Mouse (Mus musculus) intestine, postnatal 0 days (tissue): ENCODE data around the gene Dpyd. TPM values are rescaled to one million over a fixed set of nuclear protein-coding genes. Genes with fewer than 3 reads are reported as not detected.

ENCODE experiments used
- ATAC-seq: fragments of 200-750 bp; cut with Nextera tagmentation; 2 replicates; pipeline ENCODE4 v1.8.0; 2017; ENCODE audit warnings: mild to moderate bottlenecking, moderate TSS enrichment, moderate library complexity
- H3K27ac ChIP-seq: fragments of 300-500 bp; sonication (generic); 2 replicates; pipeline ENCODE4 v1.5.1; 2014; ENCODE audit warnings: mild to moderate bottlenecking, low read depth, low read length, moderate library complexity
- H3K27me3 ChIP-seq: fragments of 300-500 bp; sonication (generic); replicated peaks from 2 replicates; pipeline ENCODE4 v1.6.1; 2014; ENCODE audit warnings: low read length, mixed read lengths; ENCODE audit not compliant: control insufficient read depth, insufficient read depth
- H3K36me3 ChIP-seq: fragments of 300-500 bp; sonication (generic); 2 replicates; pipeline ENCODE4 v1.6.1; 2014; ENCODE audit warnings: mild to moderate bottlenecking, moderate library complexity; ENCODE audit not compliant: control insufficient read depth, insufficient read depth
- H3K4me1 ChIP-seq: fragments of 300-500 bp; sonication (generic); replicated peaks from 2 replicates; pipeline ENCODE4 v1.6.1; 2014; ENCODE audit warnings: antibody characterized with exemption, low read length, mixed read lengths; ENCODE audit not compliant: control insufficient read depth, insufficient read depth
- H3K4me2 ChIP-seq: fragments of 300-500 bp; sonication (generic); replicated peaks from 2 replicates; pipeline ENCODE4 v1.6.1; 2014; ENCODE audit warnings: low read depth, mild to moderate bottlenecking, moderate library complexity
- H3K4me3 ChIP-seq: fragments of 300-500 bp; sonication (generic); 2 replicates; pipeline ENCODE4 v1.5.1; 2014; ENCODE audit warnings: low read depth, low read length
- H3K9ac ChIP-seq: fragments of 300-500 bp; sonication (generic); 2 replicates; pipeline ENCODE4 v1.6.1; 2014; ENCODE audit warnings: mild to moderate bottlenecking, low read depth, low read length
- H3K9me3 ChIP-seq: fragments of 300-500 bp; sonication (generic); 2 replicates; pipeline ENCODE4 v1.6.1; 2016; ENCODE audit warnings: mixed run types; ENCODE audit not compliant: control insufficient read depth
- CTCF ChIP-seq: sonication (generic); IDR thresholded peaks from 2 replicates; pipeline ENCODE4 v1.5.1; 2016; ENCODE audit warnings: low read depth, mild to moderate bottlenecking, control low read depth, antibody characterized with exemption, moderate library complexity
- whole genome bisulfite sequencing: fragments of 180-500 bp; shearing (Covaris S2); extraction: QIAGEN DNeasy Blood & Tissue Kit; methylation state at CpG from one replicate; pipeline ENCODE4 v1.1.7; 2014; 5-methylcytosine and 5-hydroxymethylcytosine counted together
- polyA plus RNA-seq: library from polyadenylated mRNA; unstranded; fragments of >200 nt; fragmentation: Nextera tagmentation; extraction: Ambion mirVana; gene quantifications from 2 replicates; pipeline ENCODE4 v1.2.1, GENCODE M21; 2015

Dpyd gene
- polyA plus RNA-seq, 1 experiment from 2014 or later = 39.7 TPM

GRCm38 (mm10) chr3:118601689-118602640 lies 40.0 kb downstream of the Dpyd start:
- H3K4me1 ChIP-seq = peaks cover 5% of the 10 kb centered on the region; the same call in 1 of the 2 replicates
- no peaks in the 10 kb centered on the region for H3K9me3 ChIP-seq
- H3K36me3 ChIP-seq = no peaks in the 10 kb centered on the region
- H3K9ac ChIP-seq = no peak overlapping the region
- WGBS = 37% methylated on average over 7 of the region's 7 CpGs
- no peak overlapping the region for H3K4me3 ChIP-seq
- no peaks in the 10 kb centered on the region for H3K27me3 ChIP-seq
- peak; percentile 96 for ATAC-seq
- H3K27ac ChIP-seq = peak overlapping the region; percentile 84
- peak overlapping the region; percentile 35 for H3K4me2 ChIP-seq
- no peak for TF ChIP-seq CTCF

GRCm38 (mm10) chr3:118608708-118609107 lies 46.8 kb downstream of the Dpyd start:
- no peak overlapping the region for H3K27ac ChIP-seq
- 84% methylated on average over 4 of the region's 4 CpGs for WGBS
- no peaks in the 10 kb centered on the region for H3K9me3 ChIP-seq
- TF ChIP-seq CTCF = no peak
- H3K4me3 ChIP-seq = no peak overlapping the region
- no peaks in the 10 kb centered on the region for H3K27me3 ChIP-seq
- no peak for ATAC-seq
- no peak overlapping the region for H3K4me2 ChIP-seq
- no peak overlapping the region for H3K9ac ChIP-seq
- no peaks in the 10 kb centered on the region for H3K36me3 ChIP-seq
- no peaks in the 10 kb centered on the region for H3K4me1 ChIP-seq

DNA sequence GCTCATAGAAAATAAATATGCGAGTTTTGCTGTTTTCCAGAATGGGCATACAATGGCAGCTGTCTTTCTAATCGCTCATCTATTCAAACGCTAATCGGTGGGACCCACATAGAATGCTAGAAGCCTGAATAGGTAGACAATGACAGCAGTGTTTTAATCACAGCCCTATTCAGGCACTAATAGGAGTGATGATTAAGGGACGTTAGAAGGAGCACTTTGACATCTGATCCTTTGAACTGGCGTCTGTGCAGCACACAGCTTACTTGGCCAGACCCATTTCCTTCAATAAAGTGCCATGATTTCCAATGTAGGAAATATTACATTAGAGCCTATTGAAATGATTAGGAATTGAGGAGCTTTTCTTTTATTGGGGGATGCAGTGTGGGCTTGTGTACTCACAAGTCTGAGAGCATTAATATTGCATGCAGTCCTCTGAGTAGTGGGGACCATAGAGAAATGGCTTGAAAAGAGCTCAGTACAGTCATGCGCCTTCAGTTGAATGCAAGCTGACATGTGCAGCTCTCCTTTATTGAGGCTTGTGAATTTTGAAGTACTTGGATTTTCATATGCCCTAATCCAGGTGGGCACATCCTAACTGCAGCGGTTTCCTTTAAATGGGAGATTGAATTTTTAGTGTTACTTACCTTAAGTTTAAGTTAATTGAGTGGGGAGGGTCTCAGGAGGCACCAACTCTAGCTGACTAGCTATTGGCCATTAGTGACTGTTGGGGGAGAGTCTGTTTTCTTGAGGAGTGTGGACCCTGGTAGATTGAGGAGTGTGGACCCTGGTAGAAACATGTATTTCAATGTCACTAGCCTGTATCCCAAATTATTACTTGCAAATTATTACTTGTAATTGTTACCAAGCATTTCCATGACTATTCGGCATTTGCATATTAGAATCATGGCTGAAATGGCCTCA lies 64.8 kb downstream of the Dpyd start:
- Histone ChIP-seq H3K4me2 (no peak overlapping the region), H3K4me3 (no peak overlapping the region), H3K9ac (no peak overlapping the region), H3K9me3 (no peaks in the 10 kb centered on the region), H3K4me1 (0 out of 2 replicates have a peak, but pooled peaks cover 2% of the 10 kb centered on the region), H3K27ac (no peak overlapping the region), H3K27me3 (no peaks in the 10 kb centered on the region), H3K36me3 (no peaks in the 10 kb centered on the region)
- 75% methylated on average over 9 of the region's 9 CpGs for WGBS
- no peak for ATAC-seq
- no peak for TF ChIP-seq CTCF

- H3K27me3 ChIP-seq = no peaks in the 10 kb centered on the region
- no peak overlapping the region for H3K9ac ChIP-seq
- no peak overlapping the region for H3K4me2 ChIP-seq
- 89% methylated on average over 1 of the region's 1 CpGs for WGBS
- no peaks in the 10 kb centered on the region for H3K4me1 ChIP-seq
- ATAC-seq = no peak
- H3K9me3 ChIP-seq = no peaks in the 10 kb centered on the region
- H3K4me3 ChIP-seq = no peak overlapping the region
- H3K36me3 ChIP-seq = no peaks in the 10 kb centered on the region
- no peak overlapping the region for H3K27ac ChIP-seq
- no peak for TF ChIP-seq CTCF
Measured at GRCm38 (mm10) chr3:118629737-118630136, 67.8 kb downstream of the Dpyd start.

DNA sequence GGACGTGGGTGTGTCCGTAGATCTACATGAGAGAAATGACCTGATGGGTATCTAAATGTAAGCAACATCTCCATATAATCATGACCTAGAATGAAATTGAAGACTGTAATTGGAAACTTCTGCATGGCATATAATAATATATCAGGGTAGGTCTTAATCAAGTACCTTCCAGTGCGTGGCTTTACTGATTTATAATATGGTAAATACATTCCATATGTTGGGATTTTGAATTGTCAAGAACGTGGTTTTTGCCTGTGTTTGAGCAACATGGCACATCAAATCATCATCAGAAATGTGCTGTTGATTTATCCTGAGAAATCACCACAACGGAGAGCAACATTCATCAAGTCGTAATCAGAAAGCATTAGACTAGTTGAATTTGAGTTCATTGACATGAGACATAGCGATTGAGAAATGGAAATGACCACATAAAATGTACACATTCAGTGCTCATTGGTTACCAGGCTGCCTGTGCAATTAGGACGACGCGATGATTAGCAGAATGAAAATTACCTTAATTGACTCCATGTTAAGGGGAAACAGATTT lies 84.2 kb downstream of the Dpyd start:
- Histone ChIP-seq H3K27ac (no peak overlapping the region), H3K4me3 (no peak overlapping the region), H3K4me1 (no peaks in the 10 kb centered on the region), H3K36me3 (no peaks in the 10 kb centered on the region), H3K4me2 (no peak overlapping the region), H3K9me3 (no peaks in the 10 kb centered on the region), H3K27me3 (no peaks in the 10 kb centered on the region), H3K9ac (no peak overlapping the region)
- ATAC-seq = no peak
- no peak for TF ChIP-seq CTCF
- WGBS = 86% methylated on average over 10 of the region's 10 CpGs
